Mouse (Mus musculus) c-Kit-positive CD71-negative TER-119-negative erythroid progenitor cells, embryonic 14.5 days (primary cell): ENCODE results near the gene Tef.

Experiments used
- DNase-seq: peaks from one replicate; pipeline ENCODE4 v3.0.0-alpha.2; 2013; ENCODE audit warnings: low read depth

Tef gene

GRCm38 (mm10) chr15:81802001-81802890 lies at the start of gene Tef:
TSS of gene Tef (plus strand) at chr15:81802421.
- DNase-seq = peak; percentile 89

GRCm38 (mm10) chr15:81753669-81754068 lies 48.6 kb upstream of the Tef start:
- no peak for DNase-seq

- DNase-seq = no peak
Observed at GRCm38 (mm10) chr15:81758701-81759100, 43.5 kb upstream of the Tef start.

- no peak for DNase-seq
Observed at GRCm38 (mm10) chr15:81759542-81759941, 42.7 kb upstream of the Tef start.

- DNase-seq = no peak
Observed at GRCm38 (mm10) chr15:81760361-81761079, 41.7 kb upstream of the Tef start.

GRCm38 (mm10) chr15:81761381-81761780 lies 40.8 kb upstream of the Tef start:
- DNase-seq = no peak

- no peak for DNase-seq
Observed at GRCm38 (mm10) chr15:81761959-81762358, 40.3 kb upstream of the Tef start.

GRCm38 (mm10) chr15:81764573-81764972 lies 37.6 kb upstream of the Tef start:
- DNase-seq = no peak

- no peak for DNase-seq
Observed at GRCm38 (mm10) chr15:81765651-81766050, 36.6 kb upstream of the Tef start.

- no peak for DNase-seq
Observed at GRCm38 (mm10) chr15:81766439-81766838, 35.8 kb upstream of the Tef start.

GRCm38 (mm10) chr15:81769037-81769436 lies 33.2 kb upstream of the Tef start:
- no peak for DNase-seq

- DNase-seq = no peak
Observed at GRCm38 (mm10) chr15:81772431-81773120, 29.6 kb upstream of the Tef start.

GRCm38 (mm10) chr15:81774505-81775171 lies 27.6 kb upstream of the Tef start:
- no peak for DNase-seq

GRCm38 (mm10) chr15:81776631-81777422 lies 25.4 kb upstream of the Tef start:
- no peak for DNase-seq

- DNase-seq = no peak
Observed at GRCm38 (mm10) chr15:81781816-81782215, 20.4 kb upstream of the Tef start.

- no peak for DNase-seq
Observed at GRCm38 (mm10) chr15:81784762-81785161, 17.5 kb upstream of the Tef start.

GRCm38 (mm10) chr15:81785701-81786100 lies 16.5 kb upstream of the Tef start:
- DNase-seq = no peak

- DNase-seq = no peak
Observed at GRCm38 (mm10) chr15:81787525-81787924, 14.7 kb upstream of the Tef start.

- no peak for DNase-seq
Observed at GRCm38 (mm10) chr15:81792444-81792843, 9.8 kb upstream of the Tef start.

- DNase-seq = no peak
Observed at GRCm38 (mm10) chr15:81796228-81796627, 6.0 kb upstream of the Tef start.

GRCm38 (mm10) chr15:81797861-81798260 lies 4.4 kb upstream of the Tef start:
- DNase-seq = no peak
